Mouse (Mus musculus) brain, embryonic 14.5 days (tissue): ENCODE data around the gene Prr19.

ENCODE experiments used
- CTCF ChIP-seq: fragments of 200-500 bp; IDR thresholded peaks from 2 replicates; pipeline ENCODE4 v1.5.1; 2012; ENCODE audit warnings: inconsistent platforms, mild to moderate bottlenecking, moderate library complexity, borderline replicate concordance; ENCODE audit not compliant: insufficient read depth, insufficient read length; ENCODE audit errors: extremely low read depth
- POLR2A ChIP-seq: fragments of 200-500 bp; IDR thresholded peaks from 2 replicates; pipeline ENCODE4 v1.6.1; 2012; ENCODE audit warnings: mild to moderate bottlenecking, inconsistent platforms, borderline replicate concordance; ENCODE audit not compliant: poor library complexity, insufficient read depth, insufficient read length, severe bottlenecking; ENCODE audit errors: extremely low read depth

GRCm38 (mm10) chr7:25274996-25275395, 26.2 kb upstream of the Prr19 start:
- TF ChIP-seq POLR2A (no peak), CTCF (no peak)
